Mouse (Mus musculus): ENCODE results near the gene Rpl21. TPM values are rescaled to one million over a fixed set of nuclear protein-coding genes. Genes with fewer than 3 reads are reported as not detected.
A peak's percentile ranks its signal among the peaks of the same experiment; 100 is the strongest.

The Rpl21 gene
- polyA plus RNA-seq, 1 experiment from 2014 or later: 596 TPM

DNA sequence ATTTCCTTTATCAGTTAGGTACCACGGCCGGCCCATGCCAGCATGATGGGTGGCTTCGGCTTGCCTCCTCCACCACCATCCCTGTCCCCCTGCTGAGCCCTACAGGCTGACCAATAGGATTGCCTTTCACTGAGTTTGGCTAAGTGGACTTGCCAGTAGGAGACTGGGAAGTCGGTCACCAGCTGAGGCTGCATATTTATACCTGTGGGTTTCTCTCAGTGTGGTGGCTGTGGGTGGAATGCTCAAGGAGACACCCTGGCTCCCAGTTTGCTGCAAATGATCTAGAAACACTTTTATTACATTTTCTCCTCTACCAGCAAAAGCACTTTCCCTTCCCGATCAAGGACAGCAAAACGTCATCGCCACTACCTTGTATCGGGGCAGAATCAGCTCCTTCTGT lies 15.1 kb upstream of the Rpl21 start:
- Histone ChIP-seq H3K9me3 (ENCODE audit: control insufficient read depth, low read length) (no peaks in the 10 kb centered on the region), H3K36me3 (ENCODE audit: control insufficient read depth, insufficient read depth, low read length) (no peaks in the 10 kb centered on the region), H3K27me3 (ENCODE audit: control insufficient read depth, insufficient read depth, low read length) (no peaks in the 10 kb centered on the region), H3K4me1 (ENCODE audit: control insufficient read depth, insufficient read depth, low read length) (no peaks in the 10 kb centered on the region), H3K4me2 (ENCODE audit: low read depth, severe bottlenecking) (no peak overlapping the region), H3K9ac (ENCODE audit: low read length) (no peak overlapping the region), H3K27ac (replicated peaks; ENCODE audit: low read depth, low read length) (no peak overlapping the region), H3K4me3 (ENCODE audit: low read depth, low read length) (no peak overlapping the region)
- DNase-seq (ENCODE audit: low spot score) (no peak), ATAC-seq (ENCODE audit: insufficient number of reproducible peaks, low FRiP score, low TSS enrichment, low read depth) (no peak)
- WGBS: 88% methylated on average over 8 of the region's 8 CpGs

DNA sequence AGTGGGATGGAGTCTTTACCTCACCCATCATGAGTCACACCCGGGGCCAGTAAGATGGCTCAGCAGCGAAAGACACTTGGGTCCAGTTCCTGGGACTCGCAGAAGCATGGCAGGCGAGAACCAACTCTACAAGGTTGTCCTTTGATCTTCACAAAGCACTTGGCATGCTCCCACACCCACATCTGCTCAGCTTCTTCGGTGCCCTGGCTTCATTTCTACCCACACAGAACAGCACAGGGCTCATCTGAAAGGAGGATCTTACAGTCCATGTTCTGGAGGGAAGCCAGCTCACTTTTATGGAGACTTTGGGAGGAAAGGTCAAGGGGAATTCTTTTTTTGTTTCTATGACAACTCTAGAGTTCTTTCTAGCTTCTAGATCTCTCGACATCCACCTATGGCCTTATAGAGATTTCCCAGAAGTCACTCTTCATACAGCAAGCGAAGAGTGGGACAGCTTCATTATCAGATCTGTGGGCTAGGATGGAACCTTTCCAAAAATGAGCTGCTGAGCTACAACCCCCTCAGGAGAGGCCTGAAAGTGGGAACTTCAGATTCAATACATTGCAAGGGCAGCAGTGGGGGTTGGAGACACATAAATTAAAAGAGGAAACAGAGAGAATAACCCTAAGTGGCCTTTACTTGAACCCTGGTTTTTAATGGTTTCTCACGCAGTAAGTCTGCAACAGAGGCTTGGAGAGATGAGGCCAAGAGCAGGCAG lies 13.6 kb upstream of the Rpl21 start:
- 88% methylated on average over 8 of the region's 8 CpGs for WGBS
- H3K36me3 ChIP-seq (ENCODE audit: control insufficient read depth, insufficient read depth, low read length): no peaks in the 10 kb centered on the region

DNA sequence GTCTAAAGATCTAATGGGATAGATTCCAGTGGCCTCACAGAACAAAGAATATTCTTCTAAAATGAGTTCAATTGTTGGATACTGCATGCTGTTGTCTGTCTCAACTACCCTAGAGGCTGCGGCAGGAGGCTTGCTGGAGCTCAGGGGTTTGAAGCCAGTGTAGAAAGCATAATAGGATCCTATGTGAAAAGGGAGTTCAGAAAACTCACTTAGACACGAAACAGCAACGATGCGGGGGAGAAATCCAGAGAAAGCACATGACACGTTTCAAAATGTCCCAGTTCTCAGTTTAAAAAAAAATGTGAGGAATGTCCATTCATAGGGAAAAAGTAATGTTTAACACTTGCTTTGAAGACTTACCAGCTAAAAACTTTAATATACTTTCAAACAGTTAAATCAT lies 9.7 kb upstream of the Rpl21 start:
- ATAC-seq (ENCODE audit: insufficient number of reproducible peaks, low FRiP score, low TSS enrichment, low read depth) (no peak), DNase-seq (ENCODE audit: low spot score) (no peak)
- Histone ChIP-seq H3K27ac (replicated peaks; ENCODE audit: low read depth, low read length) (no peak overlapping the region), H3K4me3 (ENCODE audit: low read depth, low read length) (no peak overlapping the region), H3K9ac (ENCODE audit: low read length) (no peak overlapping the region), H3K36me3 (ENCODE audit: control insufficient read depth, insufficient read depth, low read length) (no peaks in the 10 kb centered on the region), H3K9me3 (ENCODE audit: control insufficient read depth, low read length) (no peaks in the 10 kb centered on the region), H3K4me1 (ENCODE audit: control insufficient read depth, insufficient read depth, low read length) (0 out of 2 replicates have a peak, but pooled peaks cover 2% of the 10 kb centered on the region), H3K4me2 (ENCODE audit: low read depth, severe bottlenecking) (no peak overlapping the region), H3K27me3 (ENCODE audit: control insufficient read depth, insufficient read depth, low read length) (no peaks in the 10 kb centered on the region)
- WGBS: 91% methylated on average over 5 of the region's 5 CpGs

More for the DNA sequence above, 13.6 kb upstream of the Rpl21 start:
- H3K27me3 ChIP-seq (ENCODE audit: control insufficient read depth, insufficient read depth, low read length): no peaks in the 10 kb centered on the region
- no peaks in the 10 kb centered on the region for H3K4me1 ChIP-seq (ENCODE audit: control insufficient read depth, insufficient read depth, low read length)
- ATAC-seq (ENCODE audit: insufficient number of reproducible peaks, low FRiP score, low TSS enrichment, low read depth) (no peak), DNase-seq (ENCODE audit: low spot score) (no peak)
- no peak overlapping the region for H3K4me2 ChIP-seq (ENCODE audit: low read depth, severe bottlenecking)
- H3K27ac ChIP-seq (replicated peaks; ENCODE audit: low read depth, low read length): no peak overlapping the region
- H3K4me3 ChIP-seq (ENCODE audit: low read depth, low read length): no peak overlapping the region
- H3K9ac ChIP-seq (ENCODE audit: low read length): no peak overlapping the region
- no peaks in the 10 kb centered on the region for H3K9me3 ChIP-seq (ENCODE audit: control insufficient read depth, low read length)

DNA sequence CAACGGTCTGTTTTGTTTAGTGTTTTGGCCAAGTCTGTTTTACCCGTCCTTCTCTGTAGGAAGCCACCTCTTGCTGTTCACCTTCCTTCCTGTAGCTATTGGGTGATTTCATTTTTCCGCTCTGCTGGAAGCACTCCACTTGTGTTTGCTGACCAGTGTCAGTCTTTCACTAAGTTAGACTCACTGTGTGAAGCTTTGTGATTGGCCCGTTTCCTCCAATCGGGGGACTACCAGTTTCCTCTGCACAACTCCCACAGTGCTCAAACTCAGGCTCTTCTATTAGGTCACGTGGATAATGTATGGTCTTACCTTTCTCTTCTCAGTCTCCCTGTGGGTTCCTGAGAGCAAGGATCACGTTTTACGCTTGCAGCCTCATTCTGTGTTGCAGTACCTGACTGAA lies 3.2 kb upstream of the Rpl21 start:
- Histone ChIP-seq H3K9me3 (ENCODE audit: control insufficient read depth, low read length) (no peaks in the 10 kb centered on the region), H3K9ac (ENCODE audit: low read length) (no peak overlapping the region), H3K4me3 (ENCODE audit: low read depth, low read length) (no peak overlapping the region), H3K4me2 (ENCODE audit: low read depth, severe bottlenecking) (no peak overlapping the region), H3K27me3 (ENCODE audit: control insufficient read depth, insufficient read depth, low read length) (no peaks in the 10 kb centered on the region), H3K27ac (replicated peaks; ENCODE audit: low read depth, low read length) (no peak overlapping the region), H3K4me1 (ENCODE audit: control insufficient read depth, insufficient read depth, low read length) (0 out of 2 replicates have a peak, but pooled peaks cover 5% of the 10 kb centered on the region), H3K36me3 (ENCODE audit: control insufficient read depth, insufficient read depth, low read length) (no peaks in the 10 kb centered on the region)
- 57% methylated on average over 8 of the region's 8 CpGs for WGBS
- ATAC-seq (ENCODE audit: insufficient number of reproducible peaks, low FRiP score, low TSS enrichment, low read depth) (no peak), DNase-seq (ENCODE audit: low spot score) (no peak)

DNA sequence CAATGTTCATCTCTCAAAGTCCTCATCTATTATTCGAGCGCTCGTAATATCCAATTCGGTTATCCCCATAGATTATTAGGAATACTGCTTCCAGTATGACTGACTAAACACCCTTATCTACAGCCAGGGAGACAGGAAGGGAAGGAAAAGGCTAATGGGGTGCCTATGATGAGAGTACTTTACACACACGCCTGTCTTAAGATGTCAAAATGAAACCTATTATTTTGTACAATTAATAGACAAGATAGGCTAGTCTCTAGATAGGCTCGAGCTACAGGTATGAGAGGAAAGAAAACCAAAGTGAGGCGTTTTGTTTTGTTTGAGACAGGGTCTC lies 288 bp upstream of the Rpl21 start:
- ATAC-seq (ENCODE audit: insufficient number of reproducible peaks, low FRiP score, low TSS enrichment, low read depth) (peak; percentile 22; the same call in 1 of the 2 replicates), DNase-seq (ENCODE audit: low spot score) (no peak)
- Histone ChIP-seq H3K4me2 (ENCODE audit: low read depth, severe bottlenecking) (peak overlapping the region; percentile 64), H3K4me3 (ENCODE audit: low read depth, low read length) (peak overlapping the region; percentile 96), H3K27me3 (ENCODE audit: control insufficient read depth, insufficient read depth, low read length) (no peaks in the 10 kb centered on the region), H3K9ac (ENCODE audit: low read length) (peak overlapping the region; percentile 98), H3K4me1 (ENCODE audit: control insufficient read depth, insufficient read depth, low read length) (0 out of 2 replicates have a peak, but pooled peaks cover 3% of the 10 kb centered on the region), H3K9me3 (ENCODE audit: control insufficient read depth, low read length) (no peaks in the 10 kb centered on the region), H3K27ac (replicated peaks; ENCODE audit: low read depth, low read length) (peak overlapping the region; percentile 2; the same call in 1 of the 2 replicates), H3K36me3 (ENCODE audit: control insufficient read depth, insufficient read depth, low read length) (peaks cover 10% of the 10 kb centered on the region)
- 51% methylated on average over 7 of the region's 7 CpGs for WGBS

DNA sequence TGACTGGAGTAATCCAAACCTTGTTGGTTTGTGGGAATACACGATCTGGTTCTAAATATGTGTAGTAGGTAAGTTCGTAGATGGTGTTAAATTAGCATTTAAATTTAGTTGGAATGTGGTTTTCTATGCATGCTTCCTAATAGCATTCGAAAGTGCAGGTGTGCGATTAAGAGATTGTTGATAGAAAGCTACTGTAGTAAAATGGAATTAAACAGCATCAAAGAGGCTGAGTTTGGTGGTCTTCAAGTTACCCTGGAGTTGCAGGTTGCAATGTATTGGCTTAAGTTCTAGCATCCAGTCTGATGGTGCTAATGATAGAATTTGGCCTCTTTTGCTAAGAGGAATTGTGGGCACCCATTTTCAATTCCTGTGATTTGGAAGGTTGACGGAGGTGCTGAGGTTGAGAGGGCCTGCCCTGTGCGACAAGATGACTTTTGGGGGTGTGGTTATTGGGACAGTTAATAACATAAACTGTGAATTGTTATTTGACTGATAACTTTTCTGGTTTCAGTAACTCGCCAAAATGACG lies 1.0 kb downstream of the Rpl21 start:
- Histone ChIP-seq H3K4me1 (ENCODE audit: control insufficient read depth, insufficient read depth, low read length) (0 out of 2 replicates have a peak, but pooled peaks cover 3% of the 10 kb centered on the region), H3K27me3 (ENCODE audit: control insufficient read depth, insufficient read depth, low read length) (no peaks in the 10 kb centered on the region), H3K9me3 (ENCODE audit: control insufficient read depth, low read length) (no peaks in the 10 kb centered on the region), H3K36me3 (ENCODE audit: control insufficient read depth, insufficient read depth, low read length) (peaks cover 11% of the 10 kb centered on the region), H3K4me3 (ENCODE audit: low read depth, low read length) (peak overlapping the region; percentile 96), H3K27ac (replicated peaks; ENCODE audit: low read depth, low read length) (peak overlapping the region; percentile 72), H3K9ac (ENCODE audit: low read length) (peak overlapping the region; percentile 98), H3K4me2 (ENCODE audit: low read depth, severe bottlenecking) (peak overlapping the region; percentile 64)
- ATAC-seq (ENCODE audit: insufficient number of reproducible peaks, low FRiP score, low TSS enrichment, low read depth): no peak
- DNase-seq (ENCODE audit: low spot score): no peak
- 21% methylated on average over 8 of the region's 8 CpGs for WGBS

DNA sequence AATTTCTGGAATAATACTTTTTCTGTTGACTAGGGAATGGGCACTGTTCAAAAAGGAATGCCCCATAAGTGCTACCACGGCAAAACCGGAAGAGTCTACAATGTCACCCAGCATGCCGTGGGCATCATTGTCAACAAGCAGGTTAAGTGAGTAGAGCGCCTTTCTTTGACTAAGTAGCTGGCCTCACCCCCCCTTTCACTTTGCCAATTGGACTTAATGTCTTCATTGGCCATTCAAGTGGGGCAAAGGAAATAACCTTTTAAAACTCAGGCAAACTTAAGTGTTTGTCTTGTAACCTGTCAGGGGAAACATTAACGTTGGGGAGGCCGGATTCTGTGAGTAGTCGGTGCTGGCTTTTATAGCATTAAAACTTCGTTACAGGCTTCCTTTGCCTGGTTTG lies 2.3 kb downstream of the Rpl21 start:
- WGBS: 86% methylated on average over 8 of the region's 8 CpGs
- H3K27me3 ChIP-seq (ENCODE audit: control insufficient read depth, insufficient read depth, low read length): no peaks in the 10 kb centered on the region
- no peak overlapping the region for H3K4me3 ChIP-seq (ENCODE audit: low read depth, low read length)
- ATAC-seq (ENCODE audit: insufficient number of reproducible peaks, low FRiP score, low TSS enrichment, low read depth): no peak
- H3K9ac ChIP-seq (ENCODE audit: low read length): no peak overlapping the region
- H3K4me1 ChIP-seq (ENCODE audit: control insufficient read depth, insufficient read depth, low read length): 0 out of 2 replicates have a peak, but pooled peaks cover 3% of the 10 kb centered on the region
- no peak overlapping the region for H3K27ac ChIP-seq (replicated peaks; ENCODE audit: low read depth, low read length)
- no peaks in the 10 kb centered on the region for H3K9me3 ChIP-seq (ENCODE audit: control insufficient read depth, low read length)
- H3K4me2 ChIP-seq (ENCODE audit: low read depth, severe bottlenecking): no peak overlapping the region
- no peak for DNase-seq (ENCODE audit: low spot score)
- H3K36me3 ChIP-seq (ENCODE audit: control insufficient read depth, insufficient read depth, low read length): peaks cover 11% of the 10 kb centered on the region

DNA sequence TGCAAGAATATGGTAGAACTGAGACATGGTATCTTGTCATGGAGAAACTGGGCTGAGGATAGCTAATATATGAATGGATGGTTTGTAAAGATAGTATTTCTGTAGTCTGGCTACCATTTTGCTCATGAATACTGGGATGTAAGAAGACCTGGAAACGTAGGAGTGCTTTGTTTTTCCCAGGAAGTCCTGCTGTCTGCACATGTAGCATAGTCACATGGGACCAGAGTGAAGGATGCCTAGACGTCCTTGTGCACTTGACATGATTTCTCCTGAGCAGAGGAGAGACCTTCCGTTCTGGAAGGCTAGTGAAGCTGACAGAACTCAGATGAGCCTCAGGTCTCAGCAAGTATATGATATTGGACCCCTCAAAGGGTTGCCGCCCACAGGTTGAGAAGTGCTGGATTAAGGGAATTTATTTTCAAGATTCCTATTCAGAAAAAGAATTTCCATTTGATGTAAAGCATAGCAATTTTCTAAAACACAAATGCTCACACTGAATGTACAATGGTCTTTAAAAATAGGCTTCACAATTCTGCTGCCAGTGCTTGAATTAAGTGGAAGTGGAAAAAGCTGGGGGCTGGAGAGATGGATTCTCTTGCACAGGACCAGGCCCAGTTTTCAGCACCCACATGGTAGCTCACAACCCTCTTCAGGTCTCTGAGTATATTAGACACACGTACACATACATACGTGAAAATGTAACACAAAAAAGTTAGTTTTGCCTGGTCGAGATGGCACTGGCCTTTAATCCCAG lies 5.5 kb downstream of the Rpl21 start:
- Histone ChIP-seq H3K27ac (replicated peaks; ENCODE audit: low read depth, low read length) (no peak overlapping the region), H3K4me3 (ENCODE audit: low read depth, low read length) (no peak overlapping the region), H3K36me3 (ENCODE audit: control insufficient read depth, insufficient read depth, low read length) (peaks cover 11% of the 10 kb centered on the region), H3K4me2 (ENCODE audit: low read depth, severe bottlenecking) (no peak overlapping the region), H3K9ac (ENCODE audit: low read length) (no peak overlapping the region), H3K9me3 (ENCODE audit: control insufficient read depth, low read length) (no peaks in the 10 kb centered on the region), H3K27me3 (ENCODE audit: control insufficient read depth, insufficient read depth, low read length) (no peaks in the 10 kb centered on the region), H3K4me1 (ENCODE audit: control insufficient read depth, insufficient read depth, low read length) (0 out of 2 replicates have a peak, but pooled peaks cover 3% of the 10 kb centered on the region)
- DNase-seq (ENCODE audit: low spot score): no peak
- WGBS: 70% methylated on average over 7 of the region's 7 CpGs
- ATAC-seq (ENCODE audit: insufficient number of reproducible peaks, low FRiP score, low TSS enrichment, low read depth): no peak
